Mouse (Mus musculus) MEL (cell line): ENCODE measurements at regions not wholly inside any gene's neighbourhood (a gene's known extent, or its start where the extent isn't known, plus 50 kb on each side); places are given as distances from the start of the nearest gene placed in this dataset.

Experiments
- DNase-seq: peaks from one replicate; pipeline ENCODE4 v3.0.0; 2011; ENCODE audit warnings: low read depth, low spot score
- H3K27ac ChIP-seq: 2 replicates; pipeline ENCODE4 v1.5.1; 2012; ENCODE audit warnings: low read depth, mild to moderate bottlenecking, control low read depth, low read length, moderate library complexity; ENCODE audit not compliant: control insufficient read depth
- H3K27me3 ChIP-seq, 2 experiments: fragments of 150-350 bp in 1 of 2; sonication (generic) in 1 of 2; 2 replicates each; pipeline ENCODE4 v1.6.1; 2012; ENCODE audit warnings: low read length in 2 of 2, mild to moderate bottlenecking in 2 of 2, improper control_type of control experiment in 1 of 2, moderate library complexity in 1 of 2; ENCODE audit not compliant: insufficient read depth in 2 of 2, control insufficient read depth in 1 of 2
- H3K36me3 ChIP-seq, 2 experiments: 2 replicates each; pipeline ENCODE4 v1.6.1; 2012 to 2014; ENCODE audit warnings: low read length in 2 of 2, improper control_type of control experiment in 1 of 2, inconsistent platforms in 1 of 2, mild to moderate bottlenecking in 1 of 2; ENCODE audit not compliant: insufficient read depth in 2 of 2, control insufficient read depth in 1 of 2
- H3K4me1 ChIP-seq, 2 experiments: fragments of 150-350 bp in 1 of 2; sonication (generic) in 1 of 2; 2 replicates each; pipeline ENCODE4 v1.6.1; 2012; ENCODE audit warnings: low read length in 2 of 2, improper control_type of control experiment in 1 of 2, mild to moderate bottlenecking in 1 of 2; ENCODE audit not compliant: insufficient read depth in 2 of 2, control insufficient read depth in 1 of 2
- H3K4me3 ChIP-seq, 2 experiments: fragments of 150-350 bp in 1 of 2; sonication (generic) in 1 of 2; 2 replicates each; pipeline ENCODE4 v1.5.1; 2012; ENCODE audit warnings: low read depth in 2 of 2, low read length in 2 of 2, mild to moderate bottlenecking in 2 of 2, moderate library complexity in 2 of 2, control low read depth in 1 of 2, improper control_type of control experiment in 1 of 2; ENCODE audit not compliant: control insufficient read depth in 1 of 2, insufficient read depth in 1 of 2
- H3K79me2 ChIP-seq: 2 replicates; pipeline ENCODE4 v1.6.1; 2012; ENCODE audit warnings: mild to moderate bottlenecking, low read length, moderate library complexity; ENCODE audit not compliant: control insufficient read depth, poor library complexity, insufficient read depth
- H3K9ac ChIP-seq: 2 replicates; pipeline ENCODE4 v1.6.1; 2012; ENCODE audit warnings: low read depth, mild to moderate bottlenecking, control low read depth, low read length, moderate library complexity; ENCODE audit not compliant: control insufficient read depth, poor library complexity, severe bottlenecking
- H3K9me3 ChIP-seq: fragments of 150-350 bp; sonication (generic); replicated peaks from 2 replicates; pipeline ENCODE4 v1.6.1; 2012; ENCODE audit warnings: mild to moderate bottlenecking, low read length, improper control_type of control experiment, moderate library complexity; ENCODE audit not compliant: insufficient read depth
- BHLHE40 ChIP-seq: IDR thresholded peaks from 2 replicates; pipeline ENCODE4 v1.6.1; 2012; ENCODE audit warnings: low read depth, mild to moderate bottlenecking, inconsistent platforms, low read length, improper control_type of control experiment, borderline replicate concordance
- CHD2 ChIP-seq: IDR thresholded peaks from 2 replicates; pipeline ENCODE4 v1.6.1; 2011; ENCODE audit warnings: low read length, improper control_type of control experiment
- CTCF ChIP-seq, 3 experiments: IDR thresholded peaks in 2 of 3; conservative IDR thresholded peaks in 1 of 3; 2 replicates each; pipeline ENCODE4 v1.5.1; 2011 to 2012; ENCODE audit warnings: low read length in 3 of 3, low read depth in 2 of 3, mild to moderate bottlenecking in 2 of 3, improper control_type of control experiment in 1 of 3, inconsistent platforms in 1 of 3, mixed read lengths in 1 of 3, moderate library complexity in 1 of 3; ENCODE audit not compliant: control insufficient read depth in 1 of 3, insufficient read depth in 1 of 3, poor library complexity in 1 of 3, severe bottlenecking in 1 of 3
- ELF1 ChIP-seq: IDR thresholded peaks from 2 replicates; pipeline ENCODE4 v1.6.1; 2014; ENCODE audit warnings: low read depth, mild to moderate bottlenecking, inconsistent platforms, low read length, improper control_type of control experiment, moderate library complexity
- GATA1 ChIP-seq: IDR thresholded peaks from 2 replicates; pipeline ENCODE4 v1.6.1; 2011; ENCODE audit warnings: low read depth, low read length, improper control_type of control experiment
- HCFC1 ChIP-seq: IDR thresholded peaks from 2 replicates; pipeline ENCODE4 v1.6.1; 2012; ENCODE audit warnings: low read depth, mild to moderate bottlenecking, inconsistent platforms, low read length, improper control_type of control experiment, moderate library complexity
- MEF2A ChIP-seq: IDR thresholded peaks from 2 replicates; pipeline ENCODE4 v1.6.1; 2014; ENCODE audit warnings: low read depth, mild to moderate bottlenecking, inconsistent platforms, low read length, improper control_type of control experiment; ENCODE audit not compliant: poor library complexity, insufficient replicate concordance, severe bottlenecking; ENCODE audit errors: extremely low read depth
- MYB ChIP-seq: IDR thresholded peaks from 2 replicates; pipeline ENCODE4 v1.6.1; 2011; ENCODE audit warnings: mild to moderate bottlenecking, low read depth, low read length, improper control_type of control experiment
- NELFE ChIP-seq: IDR thresholded peaks from 2 replicates; pipeline ENCODE4 v1.6.1; 2011; ENCODE audit warnings: low read depth, low read length, improper control_type of control experiment
- POLR2AphosphoS5 ChIP-seq: IDR thresholded peaks from 2 replicates; pipeline ENCODE4 v1.6.1; 2012; ENCODE audit warnings: low read depth, borderline replicate concordance, mild to moderate bottlenecking, inconsistent platforms, low read length, moderate library complexity, mixed read lengths
- RCOR1 ChIP-seq: IDR thresholded peaks from 2 replicates; pipeline ENCODE4 v1.6.1; 2012; ENCODE audit warnings: low read depth, mild to moderate bottlenecking, inconsistent platforms, low read length, improper control_type of control experiment
- SMC3 ChIP-seq: IDR thresholded peaks from 2 replicates; pipeline ENCODE4 v1.6.1; 2011; ENCODE audit warnings: low read depth, low read length, improper control_type of control experiment
- TAL1 ChIP-seq: IDR thresholded peaks from 2 replicates; pipeline ENCODE4 v1.6.1; 2012; ENCODE audit warnings: mild to moderate bottlenecking, inconsistent platforms, low read length, moderate library complexity, mixed read lengths
- TBP ChIP-seq: IDR thresholded peaks from 2 replicates; pipeline ENCODE4 v1.8.0; 2011; ENCODE audit warnings: low read depth, low read length, improper control_type of control experiment
- TCF12 ChIP-seq: IDR thresholded peaks from 2 replicates; pipeline ENCODE4 v1.6.1; 2014; ENCODE audit warnings: low read depth, mild to moderate bottlenecking, inconsistent platforms, low read length, improper control_type of control experiment, moderate library complexity
- UBTF ChIP-seq: IDR thresholded peaks from 2 replicates; pipeline ENCODE4 v1.6.1; 2012; ENCODE audit warnings: low read depth, mild to moderate bottlenecking, inconsistent platforms, low read length, improper control_type of control experiment, moderate library complexity, borderline replicate concordance; ENCODE audit not compliant: insufficient read depth
- USF1 ChIP-seq: IDR thresholded peaks from 2 replicates; pipeline ENCODE4 v1.6.1; 2014; ENCODE audit warnings: low read depth, mild to moderate bottlenecking, inconsistent platforms, low read length, improper control_type of control experiment, moderate library complexity
- ZC3H11A ChIP-seq: IDR thresholded peaks from 2 replicates; pipeline ENCODE4 v1.6.1; 2012; ENCODE audit warnings: low read depth, mild to moderate bottlenecking, inconsistent platforms, low read length, improper control_type of control experiment
- ZMIZ1 ChIP-seq: IDR thresholded peaks from 2 replicates; pipeline ENCODE4 v1.6.1; 2012; ENCODE audit warnings: low read depth, mild to moderate bottlenecking, inconsistent platforms, low read length, improper control_type of control experiment, moderate library complexity

- DNase-seq, result no peak
- H3K27me3 ChIP-seq, result no peaks in the 10 kb centered on the region
- H3K79me2 ChIP-seq, result no peaks in the 10 kb centered on the region
- no peak overlapping the region for H3K27ac ChIP-seq
- H3K4me3 ChIP-seq, result no peak overlapping the region
- no peaks in the 10 kb centered on the region for H3K36me3 ChIP-seq
- H3K9me3 ChIP-seq, result no peaks in the 10 kb centered on the region; the same call in 1 of the 2 replicates
- H3K4me1 ChIP-seq, result no peaks in the 10 kb centered on the region
- no peak for TF ChIP-seq GATA1
- TF ChIP-seq UBTF, result no peak
- TF ChIP-seq MEF2A, result no peak
- no peak for TF ChIP-seq MYB
- no peak for TF ChIP-seq ZC3H11A
- TF ChIP-seq RCOR1, result no peak
- TF ChIP-seq BHLHE40, result no peak
- TF ChIP-seq NELFE, result no peak
- no peak for TF ChIP-seq TBP
- TF ChIP-seq SMC3, result no peak
- no peak for TF ChIP-seq USF1
- no peak for TF ChIP-seq CTCF (IDR thresholded peaks at IDR 0.05 in 2 of 3, conservative IDR thresholded peaks at IDR 0.05 in 1 of 3; ENCODE audit: control insufficient read depth in 1 of 3, insufficient read depth in 1 of 3, low read depth in 2 of 3, low read length in 3 of 3, poor library complexity in 1 of 3, severe bottlenecking in 1 of 3)
- TF ChIP-seq HCFC1, result no peak
- no peak for TF ChIP-seq ZMIZ1
- no peak for TF ChIP-seq ELF1
- TF ChIP-seq, all 39 proteins: peak for 0
- no peak overlapping the region for H3K9ac ChIP-seq
Measured at GRCm38 (mm10) chr10:106375653-106376052, 94.5 kb upstream of the Ppfia2 start.

- Histone ChIP-seq H3K9ac (no peak overlapping the region), H3K79me2 (no peaks in the 10 kb centered on the region), H3K4me3 (no peak overlapping the region), H3K9me3 (no peaks in the 10 kb centered on the region; the same call in 1 of the 2 replicates), H3K27me3 (no peaks in the 10 kb centered on the region), H3K27ac (no peak overlapping the region), H3K4me1 (no peaks in the 10 kb centered on the region), H3K36me3 (no peaks in the 10 kb centered on the region)
- no peak for DNase-seq
- TF ChIP-seq TBP, result no peak
- TF ChIP-seq CHD2, result no peak
- no peak for TF ChIP-seq ZC3H11A
- no peak for TF ChIP-seq POLR2AphosphoS5
- no peak for TF ChIP-seq TAL1
- no peak for TF ChIP-seq GATA1
- TF ChIP-seq TCF12, result no peak
- no peak for TF ChIP-seq MEF2A
- TF ChIP-seq RCOR1, result no peak
- TF ChIP-seq BHLHE40, result no peak
Measured at GRCm38 (mm10) chr10:106376161-106376560, 94.0 kb upstream of the Ppfia2 start.
